In the genomic region with DNA sequence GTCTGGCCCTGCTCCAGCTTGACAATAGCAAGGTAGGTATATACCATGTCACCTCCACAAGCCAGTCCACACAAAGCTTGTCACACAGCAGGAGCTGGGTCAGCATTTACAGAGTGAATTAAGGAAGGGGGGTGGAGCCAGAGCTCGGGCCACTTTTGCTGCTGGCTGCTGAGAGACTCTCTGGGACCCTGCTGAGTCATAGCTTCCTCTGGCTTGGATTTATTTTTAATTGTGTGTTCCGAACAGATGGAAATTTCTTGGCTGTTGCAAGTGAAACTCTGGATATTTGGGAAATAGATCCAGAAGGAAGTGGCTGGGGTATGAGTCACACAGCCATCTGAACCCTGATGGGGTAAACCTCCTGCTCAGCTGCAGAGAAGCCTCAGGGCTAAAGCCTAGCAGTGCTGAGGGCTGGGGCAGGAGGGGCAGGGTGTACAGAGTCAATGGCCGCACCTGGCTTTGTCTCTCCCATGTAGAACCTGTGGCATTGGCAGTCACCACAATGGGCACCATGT, we compare ENCODE assay signal across 8 mouse cellular contexts. TPM values are rescaled to one million over a fixed set of nuclear protein-coding genes. Genes with fewer than 3 reads are reported as not detected.
A peak's percentile ranks its signal among the peaks of the same experiment; 100 is the strongest.
DNase-seq lines count a peak whose midpoint lies in the region; ATAC-seq and TF ChIP-seq lines count a peak whose summit lies in the region.

No protein-coding gene starts in this region.

- H3K9ac ChIP-seq in midbrain, postnatal 0 days (replicated peaks; ENCODE audit: low read length, poor library complexity, severe bottlenecking) = no peak overlapping the region
- H3K9ac ChIP-seq in midbrain, embryonic 11.5 days (ENCODE audit: low read length) = no peak overlapping the region
- no peak overlapping the region for H3K9ac ChIP-seq in heart, embryonic 11.5 days (ENCODE audit: low read depth, low read length)
- no peak overlapping the region for H3K9ac ChIP-seq in liver, postnatal 0 days (replicated peaks)

- no peak overlapping the region for H3K4me3 ChIP-seq in midbrain, postnatal 0 days (ENCODE audit: low read depth, low read length)
- H3K4me3 ChIP-seq in midbrain, embryonic 11.5 days (ENCODE audit: low read depth, low read length) = no peak overlapping the region
- no peak overlapping the region for H3K4me3 ChIP-seq in brown adipose tissue, adult 24 weeks (ENCODE audit: insufficient read depth, low read depth, low read length)
- no peak overlapping the region for H3K4me3 ChIP-seq in heart, embryonic 11.5 days (ENCODE audit: low read depth, low read length)
- no peak overlapping the region for H3K4me3 ChIP-seq in liver, postnatal 0 days (ENCODE audit: low read depth, low read length)

- no peaks in the 10 kb centered on the region for H3K4me1 ChIP-seq in midbrain, postnatal 0 days (ENCODE audit: insufficient read depth, low read length)
- no peaks in the 10 kb centered on the region for H3K4me1 ChIP-seq in midbrain, embryonic 11.5 days (ENCODE audit: control insufficient read depth, insufficient read depth, low read length)
- peaks cover 17% of the 10 kb centered on the region for H3K4me1 ChIP-seq in brown adipose tissue, adult 24 weeks (ENCODE audit: control insufficient read depth, insufficient read depth, insufficient read length, low read length)
- peaks cover 19% of the 10 kb centered on the region for H3K4me1 ChIP-seq in heart, embryonic 11.5 days (ENCODE audit: control insufficient read depth, insufficient read depth, low read length)
- peaks cover 20% of the 10 kb centered on the region for H3K4me1 ChIP-seq in liver, postnatal 0 days (ENCODE audit: insufficient read depth)

- H3K27me3 ChIP-seq in midbrain, postnatal 0 days (ENCODE audit: insufficient read depth, low read length) = no peaks in the 10 kb centered on the region
- H3K27me3 ChIP-seq in midbrain, embryonic 11.5 days (ENCODE audit: control insufficient read depth, insufficient read depth, low read length) = no peaks in the 10 kb centered on the region
- H3K27me3 ChIP-seq in heart, embryonic 11.5 days (ENCODE audit: control insufficient read depth, insufficient read depth, low read length) = no peaks in the 10 kb centered on the region
- H3K27me3 ChIP-seq in liver, postnatal 0 days (ENCODE audit: insufficient read depth, low read length) = no peaks in the 10 kb centered on the region

- peak; percentile 63; the same call in 1 of the 2 replicates for TF ChIP-seq EP300 in liver, postnatal 0 days (IDR thresholded peaks at IDR 0.05; ENCODE audit: low read depth)

- TF ChIP-seq CTCF in midbrain, postnatal 0 days (IDR thresholded peaks at IDR 0.05) = no peak
- no peak for TF ChIP-seq CTCF in liver, postnatal 0 days (IDR thresholded peaks at IDR 0.05; ENCODE audit: low read depth)

- no peak for ATAC-seq in midbrain, postnatal 0 days (ENCODE audit: low FRiP score)
- ATAC-seq in midbrain, embryonic 11.5 days (ENCODE audit: low FRiP score) = no peak
- no peak for ATAC-seq in heart, embryonic 11.5 days (replicated peaks; ENCODE audit: insufficient number of reproducible peaks, low FRiP score, low TSS enrichment)
- peak; percentile 20; the same call in 1 of the 2 replicates for ATAC-seq in liver, postnatal 0 days

- no peaks in the 10 kb centered on the region for H3K36me3 ChIP-seq in midbrain, postnatal 0 days (ENCODE audit: insufficient read depth, low read length)
- H3K36me3 ChIP-seq in midbrain, embryonic 11.5 days (ENCODE audit: control insufficient read depth, insufficient read depth, low read length) = no peaks in the 10 kb centered on the region
- no peaks in the 10 kb centered on the region for H3K36me3 ChIP-seq in heart, embryonic 11.5 days (ENCODE audit: control insufficient read depth, insufficient read depth, low read length)
- H3K36me3 ChIP-seq in liver, postnatal 0 days (replicated peaks; ENCODE audit: insufficient read depth, low read length) = no peaks in the 10 kb centered on the region

- H3K9me3 ChIP-seq in midbrain, postnatal 0 days (ENCODE audit: low read length) = no peaks in the 10 kb centered on the region
- no peaks in the 10 kb centered on the region for H3K9me3 ChIP-seq in midbrain, embryonic 11.5 days (ENCODE audit: control insufficient read depth, low read length)
- no peaks in the 10 kb centered on the region for H3K9me3 ChIP-seq in heart, embryonic 11.5 days (replicated peaks; ENCODE audit: control insufficient read depth, low read length)
- H3K9me3 ChIP-seq in liver, postnatal 0 days (ENCODE audit: low read length) = no peaks in the 10 kb centered on the region

- peak; percentile 42 for DNase-seq in midbrain, postnatal 0 days (ENCODE audit: low spot score)
- no peak for DNase-seq in midbrain, embryonic 11.5 days (ENCODE audit: low spot score, missing footprints)
- DNase-seq in kidney, postnatal 25 days = peak; percentile 74 to 82
- no peak for DNase-seq in liver, postnatal 0 days
- DNase-seq in thymus, postnatal 4 days = no peak
- no peak for DNase-seq in cerebellum, postnatal 4 days (ENCODE audit: low spot score in 2 of 2)

- no peak overlapping the region for H3K27ac ChIP-seq in midbrain, postnatal 0 days (ENCODE audit: low read depth, low read length)
- H3K27ac ChIP-seq in midbrain, embryonic 11.5 days (ENCODE audit: low read depth, low read length) = no peak overlapping the region
- H3K27ac ChIP-seq in brown adipose tissue, adult 24 weeks (replicated peaks; ENCODE audit: low read depth, low read length) = peak overlapping the region; percentile 68
- H3K27ac ChIP-seq in heart, embryonic 11.5 days (ENCODE audit: low read depth, low read length) = peak overlapping the region; percentile 46; the same call in 1 of the 2 replicates
- no peak overlapping the region for H3K27ac ChIP-seq in liver, postnatal 0 days (ENCODE audit: low read depth)

- no peak overlapping the region for H3K4me2 ChIP-seq in midbrain, postnatal 0 days (ENCODE audit: low read depth, low read length, poor library complexity, severe bottlenecking)
- no peak overlapping the region for H3K4me2 ChIP-seq in midbrain, embryonic 11.5 days
- no peak overlapping the region for H3K4me2 ChIP-seq in heart, embryonic 11.5 days
- no peak overlapping the region for H3K4me2 ChIP-seq in liver, postnatal 0 days (ENCODE audit: low read depth, low read length)

- WGBS in midbrain, postnatal 0 days = 42% methylated on average over 3 of the region's 3 CpGs
- WGBS in midbrain, embryonic 11.5 days = 50% methylated on average over 3 of the region's 3 CpGs
- 43% methylated on average over 3 of the region's 3 CpGs for WGBS in heart, embryonic 11.5 days (ENCODE audit: insufficient replicate concordance)
- WGBS in liver, postnatal 0 days (ENCODE audit: insufficient replicate concordance) = 45% methylated on average over 3 of the region's 3 CpGs

RNA-seq across cellular contexts. Expression of gene Col18a1, which starts 40.3 kb away (rescaled TPM):
- total RNA-seq in midbrain, postnatal 0 days (2014; rRNA removed) = 27.7 and 30.3 TPM in 2 replicates
- polyA plus RNA-seq in midbrain, postnatal 0 days (2015; fragmentation: Nextera tagmentation; extraction: Ambion mirVana) = 14.6 and 15.4 TPM in 2 replicates
- 46.8 and 52.2 TPM in 2 replicates for polyA plus RNA-seq in midbrain, embryonic 11.5 days (2014; fragmentation: Nextera tagmentation; extraction: Ambion mirVana)
- polyA plus RNA-seq in brown adipose tissue, adult 24 weeks (2012; ENCODE audit: insufficient read depth, insufficient read length, missing spikeins) = 8.5 and 11.3 TPM in 2 replicates
- 113 and 164 TPM in 2 replicates for polyA plus RNA-seq in heart, embryonic 11.5 days (2014; fragmentation: Nextera tagmentation; extraction: Ambion mirVana)
- 137 and 167 TPM in 2 replicates for polyA plus RNA-seq in liver, postnatal 0 days (2015; fragmentation: Nextera tagmentation; extraction: Ambion mirVana)

RNA-seq across cellular contexts. Expression of gene Pofut2, which starts 52.4 kb away (rescaled TPM):
- total RNA-seq in midbrain, postnatal 0 days (2014; rRNA removed) = 34.8 and 49.9 TPM in 2 replicates
- polyA plus RNA-seq in midbrain, postnatal 0 days (2015; fragmentation: Nextera tagmentation; extraction: Ambion mirVana) = 43.2 and 44.8 TPM in 2 replicates
- polyA plus RNA-seq in midbrain, embryonic 11.5 days (2014; fragmentation: Nextera tagmentation; extraction: Ambion mirVana) = 63.6 and 69.7 TPM in 2 replicates
- polyA plus RNA-seq in brown adipose tissue, adult 24 weeks (2012; ENCODE audit: insufficient read depth, insufficient read length, missing spikeins) = 24.0 and 31.2 TPM in 2 replicates
- 118 and 133 TPM in 2 replicates for polyA plus RNA-seq in heart, embryonic 11.5 days (2014; fragmentation: Nextera tagmentation; extraction: Ambion mirVana)
- 16.4 and 17.2 TPM in 2 replicates for polyA plus RNA-seq in liver, postnatal 0 days (2015; fragmentation: Nextera tagmentation; extraction: Ambion mirVana)

Comparison
In these comparisons a context has a peak if more than half of its experiments do, and no peak if none do; other contexts are left out.
1. DNase-seq: peak in midbrain, postnatal 0 days (single experiment) and kidney, postnatal 25 days (2 of 2); none in midbrain, embryonic 11.5 days (single experiment), liver, postnatal 0 days (single experiment), thymus, postnatal 4 days (single experiment) and cerebellum, postnatal 4 days (0 of 2).
2. H3K27ac ChIP-seq: peak in brown adipose tissue, adult 24 weeks (single experiment) and heart, embryonic 11.5 days (single experiment); none in midbrain, postnatal 0 days (single experiment), midbrain, embryonic 11.5 days (single experiment) and liver, postnatal 0 days (single experiment).